Mouse (Mus musculus) lung, embryonic 16.5 days (tissue): ENCODE results near the gene Psme2. TPM values are rescaled to one million over a fixed set of nuclear protein-coding genes. Genes with fewer than 3 reads are reported as not detected.

Experiments
- ATAC-seq: fragments of 200-750 bp; cut with Nextera tagmentation; 2 replicates; pipeline ENCODE4 v1.8.0; 2017; ENCODE audit warnings: low read depth, mild to moderate bottlenecking, moderate library complexity
- H3K27ac ChIP-seq: fragments of 300-500 bp; sonication (generic); 2 replicates; pipeline ENCODE4 v1.5.1; 2014; ENCODE audit warnings: mild to moderate bottlenecking, control low read depth, low read length
- H3K27me3 ChIP-seq: fragments of 300-500 bp; sonication (generic); 2 replicates; pipeline ENCODE4 v1.6.1; 2014; ENCODE audit warnings: low read depth, low read length, mixed read lengths; ENCODE audit not compliant: control insufficient read depth, insufficient read depth
- H3K36me3 ChIP-seq: fragments of 300-500 bp; sonication (generic); 2 replicates; pipeline ENCODE4 v1.6.1; 2014; ENCODE audit warnings: low read length; ENCODE audit not compliant: control insufficient read depth, insufficient read depth
- H3K4me1 ChIP-seq: fragments of 300-500 bp; sonication (generic); replicated peaks from 2 replicates; pipeline ENCODE4 v1.6.1; 2014; ENCODE audit warnings: low read length, mixed read lengths; ENCODE audit not compliant: control insufficient read depth, insufficient read depth
- H3K4me2 ChIP-seq: fragments of 300-500 bp; sonication (generic); 2 replicates; pipeline ENCODE4 v1.6.1; 2014; ENCODE audit warnings: low read depth, low read length, control low read depth
- H3K4me3 ChIP-seq: fragments of 300-500 bp; sonication (generic); 2 replicates; pipeline ENCODE4 v1.5.1; 2014; ENCODE audit warnings: mild to moderate bottlenecking, low read length, control low read depth
- H3K9ac ChIP-seq: fragments of 300-500 bp; sonication (generic); 2 replicates; pipeline ENCODE4 v1.6.1; 2014; ENCODE audit warnings: low read length, control low read depth
- H3K9me3 ChIP-seq: fragments of 300-500 bp; sonication (generic); 2 replicates; pipeline ENCODE4 v1.6.1; 2016; ENCODE audit warnings: low read length; ENCODE audit not compliant: control insufficient read depth
- WGBS: fragments of 180-500 bp; shearing (Covaris S2); extraction: QIAGEN DNeasy Blood & Tissue Kit; methylation state at CpG from one replicate; pipeline ENCODE4 v1.1.7; 2014; 5-methylcytosine and 5-hydroxymethylcytosine counted together
- polyA plus RNA-seq: library from polyadenylated mRNA; unstranded; fragments of >200 nt; fragmentation: Nextera tagmentation; extraction: Ambion mirVana; gene quantifications from 2 replicates; pipeline ENCODE4 v1.2.1, GENCODE M21; 2015

Gene Psme2
- polyA plus RNA-seq, 1 experiment from 2014 or later = 250 TPM

DNA sequence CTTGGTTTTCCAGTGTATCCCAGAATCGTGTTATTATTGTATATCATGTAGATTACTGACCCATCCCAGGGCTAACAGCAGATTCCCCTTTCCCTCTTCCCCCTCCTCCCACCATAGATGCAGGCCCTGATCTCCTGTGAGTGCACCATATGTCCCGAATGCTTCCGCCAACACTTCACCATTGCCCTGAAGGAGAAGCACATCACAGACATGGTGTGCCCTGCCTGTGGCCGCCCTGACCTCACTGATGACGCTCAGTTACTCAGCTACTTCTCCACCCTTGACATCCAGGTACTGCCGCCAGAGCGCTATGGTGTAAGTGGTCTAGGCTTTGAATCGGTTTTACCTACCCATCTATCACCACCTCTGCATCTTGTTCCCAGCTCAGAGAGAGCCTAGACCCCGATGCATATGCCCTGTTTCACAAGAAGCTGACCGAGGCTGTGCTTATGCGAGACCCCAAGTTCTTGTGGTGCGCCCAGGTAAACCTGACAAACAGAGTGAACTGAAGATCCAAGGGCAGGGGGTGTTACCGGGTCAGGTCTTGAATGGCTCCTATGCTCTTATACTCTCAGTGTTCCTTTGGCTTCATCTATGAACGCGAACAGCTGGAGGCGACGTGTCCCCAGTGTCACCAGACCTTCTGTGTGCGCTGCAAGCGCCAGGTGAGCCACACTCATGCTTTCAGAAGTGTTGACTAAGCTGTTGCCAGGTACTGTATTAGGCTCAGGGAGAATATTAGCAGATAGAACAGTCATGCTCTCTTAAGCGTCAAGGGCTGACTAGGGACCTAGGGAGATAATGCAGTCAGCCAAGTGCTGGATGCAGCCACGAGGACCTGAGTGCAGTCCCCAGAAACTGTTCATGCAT is 7.8 kb upstream of the Psme2 start:
- no peak overlapping the region for H3K4me2 ChIP-seq
- H3K9me3 ChIP-seq = no peaks in the 10 kb centered on the region
- H3K36me3 ChIP-seq = peaks cover 56% of the 10 kb centered on the region
- H3K27ac ChIP-seq = no peak overlapping the region
- H3K9ac ChIP-seq = no peak overlapping the region
- H3K4me1 ChIP-seq = peaks cover 3% of the 10 kb centered on the region
- no peak for ATAC-seq
- no peaks in the 10 kb centered on the region for H3K27me3 ChIP-seq
- 90% methylated on average over 21 of the region's 21 CpGs for WGBS
- no peak overlapping the region for H3K4me3 ChIP-seq

DNA sequence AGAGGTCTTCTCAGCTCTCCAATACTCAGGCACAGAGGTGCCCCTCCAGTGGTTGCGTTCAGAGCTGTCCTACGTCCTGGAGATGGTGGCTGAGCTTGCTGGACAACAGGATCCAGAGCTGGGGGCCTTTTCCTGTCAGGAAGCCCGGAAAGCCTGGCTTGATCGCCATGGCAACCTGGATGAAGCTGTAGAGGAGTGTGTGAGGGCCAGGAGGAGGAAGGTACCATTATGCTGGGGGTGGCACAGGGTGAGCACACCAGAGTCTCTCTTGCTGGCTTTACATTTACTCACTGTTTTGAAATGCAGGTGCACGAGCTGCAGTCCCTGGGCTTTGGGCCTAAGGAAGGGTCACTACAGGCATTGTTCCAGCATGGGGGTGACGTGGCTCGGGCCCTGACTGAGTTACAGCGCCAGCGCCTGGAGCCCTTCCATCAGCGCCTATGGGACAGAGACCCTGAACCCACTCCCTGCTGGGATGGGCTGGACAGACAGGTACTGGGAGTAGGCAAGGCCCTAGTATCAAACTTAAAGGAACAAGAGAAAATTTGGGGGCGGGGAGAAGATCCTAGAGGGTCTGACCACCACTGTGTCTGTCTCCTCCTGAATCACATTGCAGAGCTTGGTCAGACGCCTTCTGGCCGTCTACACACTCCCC is 5.2 kb upstream of the Psme2 start:
- Histone ChIP-seq H3K9me3 (no peaks in the 10 kb centered on the region), H3K9ac (no peak overlapping the region), H3K4me3 (no peak overlapping the region), H3K4me2 (no peak overlapping the region), H3K36me3 (peaks cover 42% of the 10 kb centered on the region), H3K27me3 (no peaks in the 10 kb centered on the region), H3K27ac (no peak overlapping the region), H3K4me1 (peaks cover 10% of the 10 kb centered on the region)
- WGBS = 82% methylated on average over 13 of the region's 13 CpGs
- ATAC-seq = no peak

DNA sequence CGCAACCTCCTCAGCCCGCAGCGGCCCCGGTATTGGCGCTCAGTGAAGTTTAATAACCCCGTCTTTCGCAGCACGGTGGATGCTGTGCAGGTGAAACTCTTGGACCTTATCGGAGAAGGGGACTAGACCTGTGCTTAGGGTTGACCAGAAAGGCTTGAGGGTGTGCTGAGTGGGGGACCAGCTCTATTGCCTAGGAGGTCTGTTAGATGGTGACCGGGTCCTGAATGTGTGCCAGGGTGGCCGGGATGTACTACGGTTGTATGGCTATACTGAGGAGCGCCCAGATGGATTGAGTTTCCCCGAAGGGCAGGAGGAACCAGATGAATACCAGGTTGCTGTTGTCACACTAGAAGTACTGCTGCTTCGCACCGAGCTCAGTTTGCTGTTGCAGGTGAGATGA is 1.3 kb upstream of the Psme2 start:
- H3K27ac ChIP-seq = no peak overlapping the region
- H3K27me3 ChIP-seq = no peaks in the 10 kb centered on the region
- H3K36me3 ChIP-seq = peaks cover 30% of the 10 kb centered on the region
- peak overlapping the region; percentile 91 for H3K9ac ChIP-seq
- no peaks in the 10 kb centered on the region for H3K9me3 ChIP-seq
- H3K4me3 ChIP-seq = peak overlapping the region; percentile 98
- peaks cover 16% of the 10 kb centered on the region for H3K4me1 ChIP-seq
- H3K4me2 ChIP-seq = peak overlapping the region; percentile 83
- no peak for ATAC-seq
- 3% methylated on average over 16 of the region's 16 CpGs for WGBS

DNA sequence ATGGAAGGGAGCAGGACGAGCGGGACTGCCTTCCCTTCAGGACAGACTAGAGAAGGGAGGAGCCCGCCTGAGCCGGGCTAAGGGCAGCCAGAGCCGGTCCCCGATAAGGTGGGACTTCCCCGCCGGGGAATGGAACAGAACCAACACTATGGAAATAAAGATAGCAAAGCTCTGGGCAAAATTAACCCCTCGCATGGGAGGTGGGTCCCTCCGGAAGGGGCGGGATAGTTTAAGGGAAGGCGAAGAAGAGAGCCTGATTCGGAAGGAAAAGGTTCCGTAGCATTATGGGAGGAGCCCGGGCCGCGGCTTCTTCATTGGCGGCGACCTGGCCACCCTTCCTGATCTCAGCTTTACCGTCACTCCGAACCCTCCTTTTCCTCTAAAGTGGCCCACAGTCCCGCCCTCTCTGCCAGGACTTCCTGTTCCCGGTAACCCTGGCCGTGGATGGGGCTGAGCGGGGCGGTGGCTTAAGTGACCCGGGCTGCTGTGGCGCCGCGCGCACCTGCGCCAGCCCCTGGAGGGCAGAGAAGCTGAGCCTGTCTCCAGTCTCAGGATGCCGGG is 498 bp upstream of the Psme2 start, which contains the start of gene Rnf31:
Gene Rnf31, plus strand, starts transcription at position 378 of the 561 bp plus-strand sequence.
- Histone ChIP-seq H3K9me3 (no peaks in the 10 kb centered on the region), H3K4me2 (peak within 1 kb of the TSS; percentile 83), H3K4me3 (peak within 1 kb of the TSS; percentile 98), H3K36me3 (peaks cover 22% of the 10 kb centered on the region), H3K27me3 (no peaks in the 10 kb centered on the region), H3K9ac (peak within 1 kb of the TSS; percentile 91), H3K27ac (peak within 1 kb of the TSS; percentile 99), H3K4me1 (peaks cover 16% of the 10 kb centered on the region)
- under 1% methylated on average over 33 of the region's 33 CpGs for WGBS
- ATAC-seq = peak; percentile 91

DNA sequence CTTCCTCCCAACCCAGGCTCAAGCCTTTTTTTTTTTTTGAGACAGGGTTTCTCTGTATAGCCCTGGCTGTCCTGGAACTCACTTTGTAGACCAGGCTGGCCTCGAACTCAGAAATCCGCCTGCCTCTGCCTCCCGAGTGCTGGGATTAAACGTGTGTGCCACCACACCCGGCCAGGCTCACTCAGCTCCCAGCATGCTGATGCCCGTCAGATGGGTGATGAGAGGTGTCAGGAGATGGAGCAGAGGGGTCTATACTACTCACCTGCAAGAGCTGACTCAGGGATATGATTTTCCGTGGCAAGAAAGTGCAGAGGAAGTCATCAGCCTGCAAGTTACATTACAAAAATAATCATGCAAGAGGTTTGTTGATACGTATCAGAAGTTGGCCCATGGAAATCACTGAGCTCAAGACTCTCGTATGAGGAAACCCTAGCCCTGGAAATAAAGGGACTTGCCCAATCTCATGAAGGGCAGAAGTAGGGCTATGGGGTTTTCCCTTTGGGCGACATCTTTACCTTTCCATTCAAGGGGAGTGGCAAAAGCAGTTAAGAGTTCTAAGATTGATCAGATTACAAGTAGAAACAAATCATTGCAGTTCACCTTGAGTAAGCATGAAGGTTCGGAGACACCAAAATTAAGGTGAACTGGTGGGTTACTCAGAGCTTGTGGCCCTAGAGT is 1.0 kb downstream of the Psme2 start:
- Histone ChIP-seq H3K9me3 (no peaks in the 10 kb centered on the region), H3K4me3 (peak overlapping the region; percentile 98), H3K27ac (peak overlapping the region; percentile 67), H3K36me3 (peaks cover 10% of the 10 kb centered on the region), H3K4me2 (peak overlapping the region; percentile 83), H3K4me1 (peaks cover 23% of the 10 kb centered on the region), H3K27me3 (no peaks in the 10 kb centered on the region), H3K9ac (peak overlapping the region; percentile 77)
- WGBS = 78% methylated on average over 11 of the region's 11 CpGs
- ATAC-seq = no peak

DNA sequence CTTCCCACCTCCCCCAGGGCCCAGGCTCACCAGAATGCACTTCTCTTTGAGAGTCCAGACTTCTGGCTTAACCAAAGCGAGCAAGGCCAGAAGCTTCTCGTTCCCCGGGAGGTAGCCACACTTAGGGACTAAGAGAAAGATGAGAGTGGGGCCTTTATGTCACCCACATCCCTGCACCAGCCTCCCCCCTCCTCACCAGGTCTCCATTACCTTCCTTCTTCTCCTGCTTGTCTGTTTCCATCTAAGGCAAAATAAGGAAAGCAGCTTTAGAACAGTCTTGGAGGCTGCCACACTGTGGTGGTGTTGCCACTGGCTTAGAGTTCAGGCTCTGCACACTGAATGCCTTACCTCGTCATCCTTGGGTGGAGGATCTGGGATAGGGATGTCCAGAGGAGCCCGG is 1.6 kb downstream of the Psme2 start:
- H3K27ac ChIP-seq = no peak overlapping the region
- H3K9ac ChIP-seq = no peak overlapping the region
- peaks cover 23% of the 10 kb centered on the region for H3K4me1 ChIP-seq
- WGBS = 89% methylated on average over 5 of the region's 5 CpGs
- no peak overlapping the region for H3K4me3 ChIP-seq
- ATAC-seq = no peak
- peaks cover 5% of the 10 kb centered on the region for H3K36me3 ChIP-seq
- H3K4me2 ChIP-seq = no peak overlapping the region
- no peaks in the 10 kb centered on the region; the same call in 1 of the 2 replicates for H3K27me3 ChIP-seq
- no peaks in the 10 kb centered on the region for H3K9me3 ChIP-seq

DNA sequence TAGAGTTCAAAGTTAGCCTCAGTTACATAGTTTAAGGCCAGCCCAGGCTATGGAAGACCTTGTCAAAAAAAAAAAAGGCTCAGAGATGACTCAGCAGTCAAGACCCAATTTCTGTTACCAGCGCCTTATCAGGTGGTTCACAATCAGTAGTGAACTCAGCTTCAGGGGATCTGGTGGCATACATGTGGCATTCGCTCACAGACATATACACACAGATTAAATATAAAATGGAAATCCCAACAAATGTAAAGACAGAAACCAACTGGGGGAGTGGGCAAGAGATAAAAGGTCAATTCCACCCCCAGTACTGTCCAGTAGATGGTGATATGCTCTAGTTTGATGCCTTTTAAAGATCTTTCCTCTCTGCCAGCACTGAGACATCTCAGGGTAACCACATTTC is 4.8 kb downstream of the Psme2 start:
- H3K4me2 ChIP-seq = no peak overlapping the region
- H3K27me3 ChIP-seq = no peaks in the 10 kb centered on the region; the same call in 1 of the 2 replicates
- H3K9me3 ChIP-seq = no peaks in the 10 kb centered on the region
- no peak overlapping the region for H3K27ac ChIP-seq
- 88% methylated on average over 2 of the region's 2 CpGs for WGBS
- no peak for ATAC-seq
- no peak overlapping the region for H3K9ac ChIP-seq
- peaks cover 9% of the 10 kb centered on the region for H3K36me3 ChIP-seq
- H3K4me3 ChIP-seq = no peak overlapping the region
- H3K4me1 ChIP-seq = peaks cover 13% of the 10 kb centered on the region

DNA sequence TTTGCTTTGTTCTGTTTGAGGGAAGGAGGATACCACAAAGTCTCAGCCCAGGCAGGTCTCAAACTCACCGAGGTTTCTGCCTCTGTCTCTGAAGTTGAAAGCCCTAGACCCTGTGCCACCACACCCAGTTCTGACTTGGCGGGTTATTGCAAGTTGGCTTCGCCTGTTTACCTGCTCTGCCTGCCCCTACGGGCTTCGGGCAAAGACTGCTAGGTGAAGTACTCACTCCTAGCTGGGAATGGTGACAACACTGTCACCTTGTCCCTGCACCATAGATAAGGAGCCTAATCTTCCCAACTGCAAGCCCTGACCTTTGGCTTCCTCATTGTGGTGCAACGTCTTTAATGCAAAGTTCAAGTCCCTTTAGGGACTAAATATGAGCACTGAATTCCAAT is 5.3 kb downstream of the Psme2 start:
- Histone ChIP-seq H3K4me2 (peak overlapping the region; percentile 83), H3K27ac (no peak overlapping the region), H3K9ac (no peak overlapping the region), H3K36me3 (peaks cover 9% of the 10 kb centered on the region), H3K9me3 (no peaks in the 10 kb centered on the region), H3K4me3 (peak overlapping the region; percentile 64), H3K4me1 (peaks cover 13% of the 10 kb centered on the region), H3K27me3 (no peaks in the 10 kb centered on the region; the same call in 1 of the 2 replicates)
- 0 out of 2 replicates have a peak, but pooled peaks have one; percentile 16 for ATAC-seq
- WGBS = 43% methylated on average over 6 of the region's 6 CpGs
